Mouse (Mus musculus): ENCODE measurements at regions not wholly inside any gene's neighbourhood (a gene's known extent, or its start where the extent isn't known, plus 50 kb on each side); places are given as distances from the start of the nearest gene placed in this dataset.
A peak's percentile ranks its signal among the peaks of the same experiment; 100 is the strongest.
"Not testable (repeated sequence)": the region's sequence is repeated elsewhere in the genome, so short reads cannot be mapped to it uniquely, and the experiment has no call there.

DNA sequence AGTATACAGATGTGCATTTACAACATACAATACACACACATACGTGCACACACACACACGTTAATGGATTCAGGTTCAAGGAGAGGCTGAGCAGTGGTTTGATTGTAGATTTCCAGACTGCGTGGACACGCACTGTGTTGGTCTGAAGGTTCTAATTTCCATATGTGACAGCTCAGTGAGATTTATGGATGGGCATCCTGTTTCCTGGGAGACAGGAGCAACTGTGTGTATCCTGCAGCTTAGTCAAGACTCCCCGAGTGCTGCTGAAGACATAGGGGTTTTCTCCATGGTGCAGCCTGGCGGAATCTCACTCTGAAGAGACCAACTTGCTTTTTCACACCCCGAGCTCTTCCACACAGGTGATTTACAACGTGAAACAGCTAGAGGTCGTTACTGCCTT is 119.3 kb upstream of the Foxk1 start:
- no peak for DNase-seq

DNA sequence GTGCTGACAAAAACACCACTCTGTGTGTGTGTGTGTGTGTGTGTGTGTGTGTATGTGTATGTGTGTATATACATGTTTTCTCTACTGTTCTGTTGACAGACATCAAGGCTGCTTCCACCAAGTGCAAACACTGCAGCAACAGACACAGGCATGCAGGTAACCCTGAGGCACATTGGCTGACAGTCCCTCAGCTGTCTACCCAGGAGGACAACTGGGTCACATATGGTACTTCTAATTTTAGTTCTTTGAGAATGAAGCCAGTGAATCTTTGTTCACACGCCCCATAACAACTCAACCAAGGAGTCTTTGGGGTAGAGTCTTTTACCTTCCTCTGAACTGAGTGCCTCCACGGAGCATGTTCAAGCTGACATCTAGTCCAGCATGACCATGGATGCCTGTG is 113.3 kb upstream of the Foxk1 start:
- DNase-seq = no peak

DNA sequence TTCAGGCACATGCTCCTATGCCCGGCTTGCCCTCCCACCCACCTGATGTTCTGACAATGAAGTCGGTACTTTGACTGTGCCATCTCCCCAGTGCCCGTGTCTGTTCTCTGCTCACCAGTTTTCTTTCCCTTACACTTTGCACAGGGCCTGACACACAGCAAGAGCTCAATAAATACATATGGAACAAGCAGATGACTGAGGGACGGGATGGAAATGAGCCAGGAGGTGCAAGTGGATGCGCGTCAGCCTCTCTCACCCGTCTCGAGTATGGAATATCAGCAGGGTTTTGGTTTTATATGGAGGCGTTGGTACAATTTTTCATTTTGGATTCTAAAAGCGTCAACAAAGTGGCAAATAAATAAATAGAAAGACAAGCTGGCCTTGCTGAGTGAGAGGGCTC is 109.8 kb upstream of the Foxk1 start:
- DNase-seq = no peak

DNA sequence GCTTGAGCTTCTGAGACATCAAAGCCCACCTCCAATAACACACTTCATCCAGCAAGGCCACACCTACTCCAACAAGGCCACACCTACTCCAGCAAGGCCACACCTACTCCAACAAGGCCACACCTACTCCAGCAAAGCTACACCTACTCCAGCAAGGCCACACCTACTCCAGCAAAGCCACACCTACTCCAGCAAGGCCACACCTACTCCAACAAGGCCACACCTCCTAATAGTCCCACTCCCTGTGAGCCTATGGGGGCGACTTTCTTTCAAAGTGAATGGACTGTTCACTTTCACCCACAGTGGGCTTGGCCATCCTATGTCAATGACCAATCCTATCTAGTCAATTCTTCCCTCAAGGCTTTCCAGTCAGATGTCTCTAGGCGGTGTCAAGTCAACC is 104.9 kb upstream of the Foxk1 start:
- not testable (repeated sequence) for DNase-seq

DNA sequence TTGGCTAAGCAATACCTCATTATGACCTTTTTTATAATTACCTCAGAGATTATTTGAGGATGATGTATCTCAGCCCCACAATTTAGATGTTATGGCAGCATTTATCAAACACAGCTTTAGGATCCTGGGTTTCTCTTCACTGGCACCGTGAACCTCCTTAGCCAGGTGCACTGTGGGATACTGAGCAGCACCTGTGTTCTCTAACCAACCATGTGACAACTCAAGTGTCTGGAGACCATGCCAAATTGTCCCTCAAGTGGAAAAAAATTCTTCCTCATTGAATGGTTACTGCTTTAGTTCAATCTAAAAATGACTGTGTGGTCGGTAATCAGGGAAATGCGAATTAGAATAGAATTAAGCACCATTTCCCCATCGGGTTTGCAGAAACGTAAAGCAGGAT is 101.7 kb upstream of the Foxk1 start:
- DNase-seq = no peak

DNA sequence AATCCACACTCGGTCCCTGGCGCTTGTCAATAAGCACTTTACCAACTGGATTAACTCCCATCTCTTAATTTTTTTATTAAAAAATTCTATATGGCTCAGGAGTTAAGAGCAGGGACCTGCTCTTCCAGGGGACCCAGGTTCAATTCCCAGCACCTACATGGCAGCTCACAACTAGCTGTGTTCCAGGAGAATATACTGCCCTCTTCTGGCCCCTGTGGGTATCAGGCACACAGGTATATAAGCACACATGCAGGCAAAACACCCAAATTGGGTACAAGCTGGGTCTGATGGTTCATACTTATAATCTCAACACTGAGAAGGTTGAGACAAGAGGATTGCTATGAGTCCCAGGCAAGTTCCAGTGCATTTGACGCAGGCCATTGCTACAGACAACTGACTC is 92.8 kb upstream of the Foxk1 start:
- no peak for DNase-seq

DNA sequence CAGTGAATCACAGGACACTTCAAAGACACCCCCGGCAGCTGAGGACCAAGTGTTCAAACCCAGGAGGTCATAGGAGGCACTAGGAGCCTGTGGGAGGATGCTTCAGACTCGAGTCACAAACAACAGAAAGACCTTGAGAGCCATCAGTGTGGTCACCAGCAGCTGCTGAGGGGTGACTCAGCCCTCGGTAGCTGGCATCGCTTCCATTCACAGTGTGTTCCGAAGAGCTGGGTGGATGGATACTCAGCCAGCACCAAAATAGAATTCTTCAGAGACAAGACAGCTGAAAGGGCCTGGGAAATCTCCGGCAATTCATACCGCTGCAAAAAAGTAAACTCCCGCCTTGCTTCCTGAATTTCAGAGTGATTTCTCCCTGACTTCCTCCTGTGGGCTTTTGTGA is 87.4 kb upstream of the Foxk1 start:
- DNase-seq = no peak

DNA sequence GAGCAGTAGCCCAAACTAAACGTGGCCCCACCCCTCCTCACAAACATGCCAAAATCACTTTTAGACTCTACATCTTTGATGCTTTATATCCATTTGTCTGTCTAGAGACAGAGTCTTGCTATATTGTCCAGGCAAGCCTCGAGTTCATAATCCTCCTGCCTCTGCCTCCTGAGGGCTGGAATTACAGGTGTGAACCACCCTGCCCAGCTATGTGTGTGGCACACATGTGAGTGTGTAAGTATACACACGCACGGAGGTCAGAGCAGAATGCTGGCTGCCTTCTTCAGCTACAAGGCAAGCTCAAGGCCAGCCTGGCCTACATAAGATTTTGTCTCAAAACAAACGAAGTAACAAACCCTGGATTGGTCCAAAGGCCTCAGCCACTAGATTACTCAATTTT is 86.8 kb upstream of the Foxk1 start:
- no peak for DNase-seq

DNA sequence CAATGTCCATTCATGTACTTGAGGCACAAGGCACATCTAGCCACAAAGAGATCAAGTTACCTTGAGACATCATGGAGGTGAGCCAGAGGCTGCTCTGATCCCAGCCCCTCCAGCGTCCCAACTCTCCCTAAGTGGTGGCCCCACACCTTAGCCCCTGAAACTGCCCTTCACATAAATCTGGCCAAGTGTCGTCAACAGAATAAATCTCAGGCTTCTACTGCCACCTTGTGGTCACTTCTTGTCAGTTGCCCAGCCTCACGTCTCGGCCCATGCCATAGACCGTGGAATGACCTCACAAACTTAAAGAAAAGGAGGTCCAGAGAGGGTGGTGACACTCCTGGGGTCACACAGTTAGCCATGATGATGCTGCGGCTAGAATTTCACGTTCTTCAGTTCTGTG is 82.0 kb upstream of the Foxk1 start:
- peak; percentile 73 to 77 for DNase-seq

DNA sequence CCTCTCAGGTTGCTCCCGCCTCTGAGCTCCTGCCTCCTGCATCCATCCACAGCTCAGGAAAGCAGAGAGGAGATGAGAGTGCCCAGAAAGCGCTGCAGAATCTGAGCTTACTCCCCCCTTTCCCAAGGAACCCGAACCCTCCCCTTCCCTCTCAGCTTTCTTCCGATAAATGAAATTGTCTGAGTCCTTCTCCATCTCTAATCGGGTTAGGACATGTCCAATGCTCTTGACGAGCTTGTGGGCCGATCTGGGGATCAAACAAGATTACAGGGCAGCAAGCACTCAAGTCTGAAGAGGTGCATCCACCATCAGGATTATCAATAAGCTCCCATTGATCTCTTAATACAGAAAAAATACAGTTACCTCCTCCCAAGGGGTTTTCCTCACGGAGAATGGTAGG is 80.0 kb upstream of the Foxk1 start:
- no peak for DNase-seq

DNA sequence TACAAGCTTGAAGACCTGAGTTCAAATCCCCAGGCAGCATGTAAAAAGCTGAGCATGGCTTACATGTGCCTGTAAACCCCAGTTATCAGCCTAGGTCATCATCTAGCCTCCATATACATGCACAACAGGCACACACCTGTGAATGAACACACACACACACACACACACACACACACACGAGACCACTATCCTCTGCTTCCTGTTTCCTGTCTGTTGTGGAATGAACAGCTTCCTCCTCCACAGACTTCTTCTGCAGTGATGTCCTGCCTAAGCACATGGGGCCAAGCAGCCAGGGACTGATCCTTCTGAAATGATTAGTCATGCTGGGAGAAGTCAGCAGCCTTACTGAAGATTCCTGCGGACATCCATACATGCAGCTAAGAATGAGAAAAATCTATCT is 76.4 kb upstream of the Foxk1 start:
- DNase-seq = no peak

DNA sequence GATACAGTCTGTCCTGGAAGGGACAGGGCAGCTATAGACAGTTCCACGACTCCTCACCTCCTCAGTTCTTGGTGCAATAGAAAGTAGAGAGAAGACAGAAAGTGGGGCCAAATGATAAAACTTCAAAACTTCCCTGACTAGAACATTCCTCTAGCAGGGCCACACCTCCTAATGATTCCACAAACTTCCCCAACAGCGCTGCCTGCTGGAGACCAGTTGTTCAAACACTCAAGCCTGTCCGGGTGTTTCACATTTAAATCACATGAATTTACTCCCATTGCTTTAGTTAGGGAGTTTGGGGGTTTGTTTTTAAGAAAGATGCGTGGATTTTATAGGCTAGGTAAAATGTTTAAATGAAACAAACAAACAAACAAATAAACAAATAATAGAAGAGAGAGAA is 75.7 kb upstream of the Foxk1 start:
- peak; percentile 69 to 71 for DNase-seq

DNA sequence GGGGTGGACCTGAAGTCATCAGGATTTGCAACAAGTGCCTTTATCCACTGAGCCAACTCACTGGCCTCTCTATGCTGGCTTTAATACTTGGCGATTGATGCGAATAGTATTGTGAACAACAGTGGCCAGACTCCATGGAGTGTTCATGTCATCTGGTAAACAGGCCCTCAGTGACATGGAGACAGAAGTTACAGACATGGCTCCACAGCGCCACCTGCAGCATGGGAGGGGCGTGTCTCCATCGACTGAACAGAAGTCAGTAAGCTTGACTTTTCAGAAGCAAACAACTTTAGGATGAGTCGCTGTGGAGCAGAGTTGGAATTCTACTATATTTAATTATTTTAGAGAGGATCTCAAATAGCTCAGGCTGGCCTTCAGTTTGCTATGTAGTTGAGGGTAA is 74.0 kb upstream of the Foxk1 start:
- peak; percentile 61 to 66 for DNase-seq

DNA sequence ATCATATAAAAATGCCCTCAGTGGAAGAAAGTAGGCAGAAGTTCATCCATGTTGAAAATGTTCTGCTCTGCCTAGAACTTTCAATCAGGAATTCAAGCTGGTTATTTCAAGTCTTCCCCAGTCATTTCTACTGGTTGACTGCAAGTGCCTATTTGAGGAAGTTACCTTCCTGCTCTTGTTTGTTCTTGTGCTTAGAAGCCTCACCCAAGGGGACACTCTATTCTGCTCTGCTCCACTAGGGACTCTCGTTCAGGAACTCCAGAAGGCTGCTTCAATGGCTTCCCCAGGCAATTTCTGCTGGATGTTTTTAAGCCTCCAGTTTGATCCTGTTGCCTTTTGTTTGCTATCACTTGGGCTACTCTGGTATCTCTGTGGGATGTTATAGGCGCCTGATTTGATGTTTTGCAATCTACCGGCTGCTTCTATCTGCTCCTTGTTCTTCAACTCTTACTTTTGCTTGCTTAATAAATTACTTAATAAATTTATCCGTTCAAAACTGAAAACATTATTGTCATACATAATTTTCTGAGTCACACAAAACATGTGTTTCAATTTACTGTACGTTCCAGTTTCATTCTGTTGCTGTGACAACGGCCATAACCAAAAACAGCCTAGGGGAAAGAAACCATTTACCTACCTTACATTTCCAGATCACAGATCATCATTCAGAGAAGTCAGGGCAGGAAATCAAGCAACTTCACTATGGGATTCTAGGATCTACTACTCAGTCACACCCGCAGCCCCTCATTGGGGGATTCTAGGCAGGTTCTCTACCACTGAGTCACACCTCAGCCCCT is 71.4 kb upstream of the Foxk1 start:
- DNase-seq = no peak

DNA sequence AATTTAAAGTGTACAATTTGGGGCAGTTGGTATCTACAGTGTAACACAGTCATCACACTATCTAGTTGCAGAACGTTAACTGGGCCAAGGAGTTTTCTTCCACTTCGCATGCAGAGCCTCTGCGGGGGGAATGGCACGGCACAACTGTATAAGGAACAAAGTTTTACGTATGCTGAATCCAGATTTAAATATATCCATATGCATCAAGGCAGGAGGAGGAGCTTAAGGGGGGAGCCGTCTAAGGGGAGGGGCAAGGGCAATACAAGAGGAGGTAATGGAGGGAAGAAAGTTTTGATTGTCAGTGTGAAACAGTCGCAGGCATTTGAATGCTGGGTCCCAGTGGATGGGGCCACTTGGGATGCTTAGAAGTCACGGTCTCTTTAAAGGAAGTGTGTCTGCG is 68.6 kb upstream of the Foxk1 start:
- no peak for DNase-seq

DNA sequence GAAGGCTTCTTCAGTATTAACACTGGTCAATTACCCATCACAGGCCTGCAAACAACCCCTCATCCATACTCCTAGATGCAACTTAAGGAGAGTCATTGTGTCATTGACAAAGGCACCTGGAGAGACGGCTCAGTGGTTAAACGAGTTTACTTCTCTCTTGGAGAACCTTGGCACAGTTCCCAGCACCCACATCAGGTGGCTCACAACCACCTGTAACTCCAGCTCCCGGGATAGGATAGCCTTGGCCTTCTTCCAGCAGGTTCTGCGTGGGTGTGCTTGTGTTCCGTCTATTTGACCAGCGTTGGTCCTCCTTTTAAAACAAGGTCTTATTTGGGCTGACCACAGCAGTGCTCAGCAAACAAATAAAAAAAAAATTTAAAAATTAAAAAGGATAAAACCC is 63.9 kb upstream of the Foxk1 start:
- no peak for DNase-seq

DNA sequence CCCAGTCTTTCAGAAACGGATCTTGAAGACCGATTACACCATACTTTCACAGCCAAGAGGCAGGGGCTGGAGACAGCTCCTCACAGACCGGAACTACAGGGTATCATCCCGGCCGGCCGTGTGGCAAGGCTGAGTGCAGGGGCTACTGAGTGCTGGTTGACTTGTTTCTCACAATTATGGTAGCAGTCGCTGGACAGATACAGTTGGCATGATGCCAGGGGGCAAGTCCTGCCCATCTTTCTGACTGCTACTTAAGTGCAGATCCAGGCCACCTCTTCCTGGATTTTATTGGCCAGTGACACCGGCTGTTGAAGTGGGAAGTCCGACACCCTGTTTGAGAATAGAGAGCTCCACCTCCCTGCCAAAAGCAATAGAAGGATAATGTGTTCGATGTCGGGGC is 63.2 kb upstream of the Foxk1 start:
- peak in 1 of 2 experiments; percentile 13 for DNase-seq

DNA sequence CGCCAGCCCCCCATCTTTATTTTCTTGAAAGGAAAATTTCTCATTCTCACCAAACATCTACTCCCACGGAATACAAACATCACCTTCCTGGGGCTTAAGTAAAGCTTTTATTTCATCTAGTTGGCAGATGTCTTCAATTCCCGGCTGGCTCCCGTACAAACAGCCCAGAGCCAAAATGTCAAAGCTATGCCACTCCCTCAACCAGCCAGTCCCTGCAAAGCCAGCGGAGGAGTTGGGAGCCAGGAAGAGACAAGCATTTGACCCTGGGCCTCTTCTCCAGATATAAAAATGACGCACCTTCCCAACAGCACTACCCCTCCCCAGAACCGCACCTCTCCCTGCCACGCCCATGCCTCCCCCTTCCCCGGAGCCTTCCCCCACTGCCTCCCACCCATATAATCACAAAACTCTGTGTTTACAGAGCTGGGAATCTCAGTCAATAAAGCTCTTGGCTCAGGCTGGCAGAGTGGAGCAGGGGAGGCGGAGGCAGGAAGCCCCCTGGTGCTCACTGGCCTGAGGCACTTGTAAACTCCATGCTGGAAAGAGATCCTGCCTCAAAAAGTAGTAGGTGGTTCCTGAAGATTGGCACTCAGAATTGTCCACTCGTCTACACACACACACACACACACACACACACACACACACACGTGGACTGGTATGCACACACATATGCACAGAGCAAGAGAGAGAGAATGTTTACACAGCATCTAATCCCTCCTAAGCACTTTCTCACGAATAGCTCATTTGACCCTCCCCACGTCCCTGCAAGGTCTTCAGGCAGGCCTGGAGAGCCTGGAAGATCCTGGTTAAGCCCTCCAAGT is 60.9 kb upstream of the Foxk1 start:
- peak in 1 of 2 experiments; percentile 19 for DNase-seq

DNA sequence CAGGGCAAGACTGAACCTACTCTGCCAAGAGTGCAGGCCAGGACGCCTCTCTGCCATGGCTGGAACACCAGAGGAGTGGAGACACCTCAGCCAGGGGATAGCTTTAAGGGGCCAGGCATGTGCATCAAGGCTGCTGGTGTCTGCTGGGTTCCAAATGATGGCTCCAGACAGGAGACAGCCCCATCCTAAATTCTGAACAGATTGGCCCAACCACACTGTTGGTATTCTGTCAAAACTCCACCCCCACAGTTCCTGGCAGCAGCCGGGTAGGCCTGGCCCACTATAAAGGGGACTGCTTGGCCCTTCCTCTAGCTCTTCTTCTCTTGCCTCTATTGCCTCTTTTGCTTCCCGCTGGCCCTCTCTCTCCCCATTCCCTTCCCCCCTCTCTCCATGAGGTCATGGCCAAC is 60.3 kb upstream of the Foxk1 start:
- DNase-seq = no peak

DNA sequence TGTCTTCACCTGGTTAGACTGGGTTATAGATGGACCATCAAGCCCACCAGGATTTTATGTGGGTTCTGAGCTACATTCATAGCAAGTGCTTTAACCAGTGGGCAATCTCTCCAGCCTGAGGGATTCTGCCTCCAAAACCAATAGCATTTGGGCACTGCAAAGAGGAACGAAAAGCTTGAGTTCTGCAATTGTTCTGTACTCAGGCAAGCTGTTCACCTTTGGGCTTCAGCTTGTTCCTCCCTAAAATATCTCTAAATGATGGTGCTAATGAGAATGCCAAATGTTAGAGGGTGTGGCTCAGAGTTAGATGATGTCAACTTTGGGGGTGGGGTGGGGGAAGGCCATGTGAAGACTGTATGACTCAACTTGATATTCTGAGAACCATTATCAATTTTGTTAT is 54.8 kb upstream of the Foxk1 start:
- no peak for DNase-seq

DNA sequence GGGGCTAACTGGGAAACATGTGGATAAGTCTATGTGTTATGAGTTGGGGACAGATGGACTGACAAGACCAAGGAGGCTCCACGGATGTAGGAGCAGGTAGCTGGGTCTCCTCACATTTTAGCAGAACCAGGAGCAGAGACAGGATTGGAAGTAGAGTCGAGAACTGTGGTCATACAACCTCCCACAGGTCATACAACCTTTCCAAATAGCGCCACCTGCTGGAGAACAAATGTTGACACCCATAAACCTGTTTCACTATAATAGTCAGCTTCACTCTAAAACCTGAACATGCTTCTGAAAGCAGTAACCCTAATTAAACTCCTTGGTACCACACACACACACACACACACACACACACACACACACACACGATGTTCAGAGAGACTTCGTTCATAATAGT is 50.7 kb upstream of the Foxk1 start:
- peak in 1 of 2 experiments; percentile 17 for DNase-seq
